Mouse (Mus musculus): ENCODE data around the gene Slc25a11. TPM values are rescaled to one million over a fixed set of nuclear protein-coding genes. Genes with fewer than 3 reads are reported as not detected.

Slc25a11 gene
- polyA plus RNA-seq, 1 experiment from 2014 or later: 158 TPM

- no peak for ATAC-seq (ENCODE audit: low FRiP score)
- H3K36me3 ChIP-seq (replicated peaks; ENCODE audit: control insufficient read depth, insufficient read depth): no peaks in the 10 kb centered on the region
- no peaks in the 10 kb centered on the region for H3K9me3 ChIP-seq (ENCODE audit: control insufficient read depth, low read length)
- no peak within 1 kb of the TSS for H3K4me3 ChIP-seq (replicated peaks; ENCODE audit: low read length)
- no peak within 1 kb of the TSS for H3K9ac ChIP-seq
- H3K4me2 ChIP-seq (replicated peaks): no peak within 1 kb of the TSS
- no peak within 1 kb of the TSS for H3K27ac ChIP-seq
- H3K27me3 ChIP-seq (ENCODE audit: control insufficient read depth, insufficient read depth, low read length): peaks cover 4% of the 10 kb centered on the region; the same call in 1 of the 2 replicates
- no peaks in the 10 kb centered on the region for H3K4me1 ChIP-seq (replicated peaks; ENCODE audit: control insufficient read depth, insufficient read depth, low read length)
- WGBS: 63% methylated on average over 1 of the region's 1 CpGs
- no peak for DNase-seq (ENCODE audit: low spot score)
Measured at GRCm38 (mm10) chr11:70619101-70619500, 28.2 kb downstream of the Slc25a11 start, which contains the start of gene Chrne. Gene Chrne (minus strand): TSS chr11:70619216.

DNA sequence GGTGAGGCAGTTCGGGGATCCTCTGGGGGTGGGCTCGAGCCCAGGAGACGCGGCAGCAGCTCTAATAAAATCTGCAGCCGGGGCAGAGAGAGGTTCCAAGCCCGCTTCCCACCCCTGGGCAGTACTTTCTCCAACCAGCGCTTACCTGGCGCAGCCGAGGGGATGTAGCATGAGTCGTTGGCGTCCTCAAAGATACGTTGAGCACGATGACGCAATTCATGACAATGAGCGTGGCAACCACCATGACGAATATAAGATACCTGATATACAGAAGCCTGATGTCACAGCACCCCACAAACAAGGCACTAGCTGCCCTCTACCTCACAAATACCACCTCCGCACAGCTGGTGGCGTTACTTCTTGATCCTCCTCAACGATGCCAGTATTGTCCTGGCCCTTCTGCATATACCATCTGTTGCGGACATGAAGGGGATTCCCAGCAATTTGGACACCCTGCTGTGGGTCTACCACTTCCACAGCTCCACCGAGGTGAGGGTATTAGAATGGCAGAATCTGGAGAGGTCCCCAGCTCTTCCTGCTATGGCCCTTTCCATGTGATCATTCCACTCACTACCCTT is 31.7 kb downstream of the Slc25a11 start, which contains the start of gene 4930544D05Rik:
Gene 4930544D05Rik, plus strand, starts transcription at position 333 of the 578 bp plus-strand sequence.
- 0 out of 2 replicates have a peak within 1 kb of the TSS, but pooled peaks have one; percentile 4 for H3K4me3 ChIP-seq (replicated peaks; ENCODE audit: low read length)
- no peak for DNase-seq (ENCODE audit: low spot score)
- H3K27me3 ChIP-seq (ENCODE audit: control insufficient read depth, insufficient read depth, low read length): peaks cover 4% of the 10 kb centered on the region; the same call in 1 of the 2 replicates
- peak within 1 kb of the TSS; percentile 33; the same call in 1 of the 2 replicates for H3K9ac ChIP-seq
- WGBS: 18% methylated on average over 21 of the region's 21 CpGs
- no peaks in the 10 kb centered on the region for H3K9me3 ChIP-seq (ENCODE audit: control insufficient read depth, low read length)
- H3K4me1 ChIP-seq (replicated peaks; ENCODE audit: control insufficient read depth, insufficient read depth, low read length): no peaks in the 10 kb centered on the region
- peaks cover 31% of the 10 kb centered on the region for H3K36me3 ChIP-seq (replicated peaks; ENCODE audit: control insufficient read depth, insufficient read depth)
- ATAC-seq (ENCODE audit: low FRiP score): no peak
- peak within 1 kb of the TSS; percentile 46 for H3K4me2 ChIP-seq (replicated peaks)
- no peak within 1 kb of the TSS for H3K27ac ChIP-seq

DNA sequence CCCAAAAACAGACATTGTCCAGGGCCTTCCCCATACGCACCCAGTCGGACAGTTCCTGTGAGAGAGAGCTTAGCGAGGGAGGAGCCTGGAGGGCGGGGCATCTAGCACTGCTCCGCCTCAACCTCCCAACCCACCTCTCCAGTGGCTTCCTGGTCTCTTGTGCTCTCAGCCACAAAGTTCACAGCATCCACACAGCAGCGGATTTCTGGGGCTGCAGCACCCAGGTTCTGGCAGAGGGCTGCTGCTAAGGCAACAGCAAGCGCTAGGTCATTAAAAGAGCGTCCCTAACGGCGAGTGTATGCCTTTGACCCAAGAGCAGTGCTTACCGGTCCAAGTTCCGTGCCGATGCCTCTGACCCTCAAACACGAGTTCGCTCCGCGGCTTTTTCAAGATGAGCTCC is 32.2 kb downstream of the Slc25a11 start:
- no peaks in the 10 kb centered on the region for H3K9me3 ChIP-seq (ENCODE audit: control insufficient read depth, low read length)
- peak overlapping the region; percentile 33; the same call in 1 of the 2 replicates for H3K9ac ChIP-seq
- no peaks in the 10 kb centered on the region for H3K4me1 ChIP-seq (replicated peaks; ENCODE audit: control insufficient read depth, insufficient read depth, low read length)
- 0 out of 2 replicates have a peak overlapping the region, but pooled peaks have one; percentile 4 for H3K4me3 ChIP-seq (replicated peaks; ENCODE audit: low read length)
- DNase-seq (ENCODE audit: low spot score) (no peak), ATAC-seq (ENCODE audit: low FRiP score) (0 out of 2 replicates have a peak, but pooled peaks have one; percentile 37)
- H3K27me3 ChIP-seq (ENCODE audit: control insufficient read depth, insufficient read depth, low read length): peaks cover 4% of the 10 kb centered on the region; the same call in 1 of the 2 replicates
- WGBS: 4% methylated on average over 17 of the region's 17 CpGs
- peaks cover 36% of the 10 kb centered on the region for H3K36me3 ChIP-seq (replicated peaks; ENCODE audit: control insufficient read depth, insufficient read depth)
- H3K27ac ChIP-seq: no peak overlapping the region
- peak overlapping the region; percentile 46 for H3K4me2 ChIP-seq (replicated peaks)

GRCm38 (mm10) chr11:70612505-70612904 is 34.8 kb downstream of the Slc25a11 start:
- ATAC-seq (ENCODE audit: low FRiP score) (no peak), DNase-seq (ENCODE audit: low spot score) (no peak)
- Histone ChIP-seq H3K27ac (no peak overlapping the region), H3K4me3 (replicated peaks; ENCODE audit: low read length) (no peak overlapping the region), H3K4me2 (replicated peaks) (no peak overlapping the region), H3K27me3 (ENCODE audit: control insufficient read depth, insufficient read depth, low read length) (peaks cover 4% of the 10 kb centered on the region; the same call in 1 of the 2 replicates), H3K4me1 (replicated peaks; ENCODE audit: control insufficient read depth, insufficient read depth, low read length) (no peaks in the 10 kb centered on the region), H3K9ac (no peak overlapping the region), H3K36me3 (replicated peaks; ENCODE audit: control insufficient read depth, insufficient read depth) (peaks cover 62% of the 10 kb centered on the region), H3K9me3 (ENCODE audit: control insufficient read depth, low read length) (no peaks in the 10 kb centered on the region)
- WGBS: 79% methylated on average over 7 of the region's 7 CpGs

GRCm38 (mm10) chr11:70610752-70611151 is 36.5 kb downstream of the Slc25a11 start:
- ATAC-seq (ENCODE audit: low FRiP score) (no peak), DNase-seq (ENCODE audit: low spot score) (no peak)
- Histone ChIP-seq H3K9me3 (ENCODE audit: control insufficient read depth, low read length) (no peaks in the 10 kb centered on the region), H3K36me3 (replicated peaks; ENCODE audit: control insufficient read depth, insufficient read depth) (peaks cover 79% of the 10 kb centered on the region), H3K4me2 (replicated peaks) (no peak overlapping the region), H3K9ac (no peak overlapping the region), H3K4me1 (replicated peaks; ENCODE audit: control insufficient read depth, insufficient read depth, low read length) (no peaks in the 10 kb centered on the region), H3K4me3 (replicated peaks; ENCODE audit: low read length) (no peak overlapping the region), H3K27ac (no peak overlapping the region), H3K27me3 (ENCODE audit: control insufficient read depth, insufficient read depth, low read length) (peaks cover 4% of the 10 kb centered on the region; the same call in 1 of the 2 replicates)
- 87% methylated on average over 4 of the region's 4 CpGs for WGBS

DNA sequence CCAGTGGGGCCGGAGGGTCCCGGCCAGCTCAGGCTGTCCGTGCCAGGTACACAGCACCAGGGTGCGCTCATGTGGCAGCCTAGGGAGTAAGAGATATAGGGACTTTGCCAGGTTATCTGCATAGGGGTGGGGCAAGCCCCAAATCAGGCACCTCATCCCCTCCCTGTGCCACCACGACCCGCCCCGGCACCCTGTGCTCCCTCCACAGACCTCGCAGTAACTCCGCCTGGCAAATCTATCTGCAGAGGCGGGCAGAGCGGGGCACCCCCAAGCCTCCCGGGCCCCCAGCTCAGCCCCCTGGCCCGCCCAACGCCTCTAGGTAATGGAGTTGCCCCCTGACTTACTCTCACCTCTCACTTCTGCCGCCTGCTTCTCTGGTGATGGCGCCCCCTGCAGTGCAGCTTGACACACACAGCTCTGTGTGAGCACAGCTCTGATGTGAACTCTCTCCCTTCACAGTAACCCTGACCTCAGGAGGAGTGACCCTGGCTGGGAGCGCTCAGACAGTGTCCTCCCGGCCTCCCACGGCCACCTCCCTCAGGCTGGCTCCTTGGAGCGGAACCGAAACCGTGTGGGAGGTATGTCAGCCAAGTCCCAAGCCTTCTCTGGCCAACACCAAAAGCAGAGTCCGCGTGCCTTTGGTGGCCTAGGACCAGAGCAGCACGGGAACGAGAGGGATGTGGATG is 38.8 kb downstream of the Slc25a11 start:
- no peaks in the 10 kb centered on the region for H3K9me3 ChIP-seq (ENCODE audit: control insufficient read depth, low read length)
- H3K27ac ChIP-seq: no peak overlapping the region
- H3K4me1 ChIP-seq (replicated peaks; ENCODE audit: control insufficient read depth, insufficient read depth, low read length): no peaks in the 10 kb centered on the region
- no peak overlapping the region for H3K9ac ChIP-seq
- H3K4me2 ChIP-seq (replicated peaks): no peak overlapping the region
- DNase-seq (ENCODE audit: low spot score) (no peak), ATAC-seq (ENCODE audit: low FRiP score) (no peak)
- no peaks in the 10 kb centered on the region for H3K27me3 ChIP-seq (ENCODE audit: control insufficient read depth, insufficient read depth, low read length)
- H3K36me3 ChIP-seq (replicated peaks; ENCODE audit: control insufficient read depth, insufficient read depth): peaks cover 97% of the 10 kb centered on the region
- no peak overlapping the region for H3K4me3 ChIP-seq (replicated peaks; ENCODE audit: low read length)
- 85% methylated on average over 26 of the region's 26 CpGs for WGBS

GRCm38 (mm10) chr11:70607611-70608010 is 39.7 kb downstream of the Slc25a11 start:
- Histone ChIP-seq H3K27me3 (ENCODE audit: control insufficient read depth, insufficient read depth, low read length) (no peaks in the 10 kb centered on the region), H3K27ac (no peak overlapping the region), H3K9ac (no peak overlapping the region), H3K36me3 (replicated peaks; ENCODE audit: control insufficient read depth, insufficient read depth) (peaks cover 97% of the 10 kb centered on the region), H3K4me1 (replicated peaks; ENCODE audit: control insufficient read depth, insufficient read depth, low read length) (no peaks in the 10 kb centered on the region), H3K4me2 (replicated peaks) (no peak overlapping the region), H3K4me3 (replicated peaks; ENCODE audit: low read length) (no peak overlapping the region), H3K9me3 (ENCODE audit: control insufficient read depth, low read length) (no peaks in the 10 kb centered on the region)
- 93% methylated on average over 9 of the region's 9 CpGs for WGBS
- DNase-seq (ENCODE audit: low spot score) (no peak), ATAC-seq (ENCODE audit: low FRiP score) (no peak)

DNA sequence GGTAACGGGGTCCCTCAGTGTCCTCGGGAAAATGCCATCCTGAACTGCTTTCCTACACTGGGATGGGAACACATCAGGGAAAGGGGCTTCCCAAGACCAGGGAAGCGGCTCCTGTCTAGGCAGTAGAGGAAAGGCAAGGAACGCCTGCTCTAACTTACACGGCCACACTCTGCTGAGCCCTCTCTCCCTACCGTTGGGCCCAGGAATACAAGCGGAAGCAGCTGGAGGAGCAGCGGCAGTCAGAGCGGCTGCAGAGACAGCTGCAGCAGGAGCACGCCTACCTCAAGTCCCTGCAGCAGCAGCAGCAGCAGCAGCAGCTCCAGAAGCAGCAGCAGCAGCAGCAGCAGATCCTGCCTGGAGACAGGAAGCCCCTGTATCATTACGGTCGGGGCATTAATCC is 40.6 kb downstream of the Slc25a11 start:
- ATAC-seq (ENCODE audit: low FRiP score): no peak
- WGBS: 75% methylated on average over 12 of the region's 12 CpGs
- Histone ChIP-seq H3K27me3 (ENCODE audit: control insufficient read depth, insufficient read depth, low read length) (no peaks in the 10 kb centered on the region), H3K4me2 (replicated peaks) (no peak overlapping the region), H3K9ac (no peak overlapping the region), H3K27ac (no peak overlapping the region), H3K4me3 (replicated peaks; ENCODE audit: low read length) (no peak overlapping the region), H3K36me3 (replicated peaks; ENCODE audit: control insufficient read depth, insufficient read depth) (peaks cover 97% of the 10 kb centered on the region), H3K9me3 (ENCODE audit: control insufficient read depth, low read length) (no peaks in the 10 kb centered on the region), H3K4me1 (replicated peaks; ENCODE audit: control insufficient read depth, insufficient read depth, low read length) (no peaks in the 10 kb centered on the region)
- no peak for DNase-seq (ENCODE audit: low spot score)

- ATAC-seq (ENCODE audit: low FRiP score) (0 out of 2 replicates have a peak, but pooled peaks have one; percentile 34), DNase-seq (ENCODE audit: low spot score) (peak; percentile 84)
- Histone ChIP-seq H3K27me3 (ENCODE audit: control insufficient read depth, insufficient read depth, low read length) (no peaks in the 10 kb centered on the region), H3K27ac (no peak overlapping the region), H3K4me1 (replicated peaks; ENCODE audit: control insufficient read depth, insufficient read depth, low read length) (no peaks in the 10 kb centered on the region), H3K36me3 (replicated peaks; ENCODE audit: control insufficient read depth, insufficient read depth) (peaks cover 85% of the 10 kb centered on the region), H3K4me3 (replicated peaks; ENCODE audit: low read length) (no peak overlapping the region), H3K9me3 (ENCODE audit: control insufficient read depth, low read length) (no peaks in the 10 kb centered on the region), H3K9ac (no peak overlapping the region), H3K4me2 (replicated peaks) (no peak overlapping the region)
- 57% methylated on average over 14 of the region's 14 CpGs for WGBS
Measured at GRCm38 (mm10) chr11:70605024-70605566, 42.2 kb downstream of the Slc25a11 start.

All from hindbrain, embryonic 14.5 days (tissue).